Mouse (Mus musculus) c-Kit-positive CD71-positive TER-119-positive erythroid progenitor cells, embryonic 14.5 days (primary cell): ENCODE results near the gene Cdk16.
"Not testable (repeated sequence)": the region's sequence is repeated elsewhere in the genome, so short reads cannot be mapped to it uniquely, and the experiment has no call there.

Experiments used
- DNase-seq: peaks from one replicate; pipeline ENCODE4 v3.0.0-alpha.2; 2013; ENCODE audit warnings: low spot score

The Cdk16 gene

DNA sequence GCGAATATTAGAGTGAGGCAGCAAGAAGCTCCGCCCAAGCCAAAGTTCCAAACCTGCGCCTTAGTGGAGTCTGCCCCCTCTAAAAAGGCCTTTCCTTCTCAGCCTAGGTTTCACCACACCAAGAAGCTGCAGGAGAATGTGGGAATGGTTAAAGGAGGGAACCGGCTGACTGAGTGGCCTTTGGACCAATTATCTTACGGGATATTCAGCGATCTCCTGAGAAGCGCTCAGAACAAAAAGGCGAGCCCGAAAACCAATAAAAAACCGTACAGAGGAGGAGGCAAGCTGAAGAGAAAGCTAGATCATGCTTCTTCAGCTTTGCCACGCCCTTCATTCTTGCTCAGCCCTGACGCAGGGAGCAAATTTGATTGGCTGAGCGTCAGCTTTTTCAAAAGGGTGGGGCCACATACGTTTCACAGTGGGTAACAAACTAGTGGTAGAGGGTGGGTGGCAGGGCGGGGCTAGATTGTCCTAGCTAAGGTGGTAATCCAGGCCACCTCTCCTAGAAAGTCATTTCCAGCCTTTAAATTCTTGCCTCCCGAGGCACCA, at the start of gene Cdk16:
Gene Cdk16, plus strand, starts transcription at position 436 of the 549 bp plus-strand sequence.
- DNase-seq = peak; percentile 86

DNA sequence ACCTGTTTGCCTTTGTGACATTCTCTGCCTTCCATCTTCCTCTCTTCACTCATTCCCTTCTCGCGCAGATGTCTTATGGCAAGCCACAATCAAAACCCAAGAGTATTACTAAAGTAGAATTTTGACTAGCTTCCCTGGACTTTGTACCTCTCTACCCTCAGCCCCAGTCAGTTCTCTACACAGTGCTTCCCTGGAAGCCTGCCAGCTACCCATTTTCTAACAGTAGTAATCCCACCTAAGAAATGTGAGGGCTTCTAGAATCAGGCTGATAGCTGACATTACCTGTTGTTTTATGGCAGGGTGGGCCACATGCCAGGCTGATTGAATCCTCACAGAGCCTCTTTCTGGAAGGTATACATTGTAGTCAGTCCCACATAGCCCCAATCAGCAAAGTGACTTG, 49.6 kb upstream of the Cdk16 start:
- DNase-seq = no peak

DNA sequence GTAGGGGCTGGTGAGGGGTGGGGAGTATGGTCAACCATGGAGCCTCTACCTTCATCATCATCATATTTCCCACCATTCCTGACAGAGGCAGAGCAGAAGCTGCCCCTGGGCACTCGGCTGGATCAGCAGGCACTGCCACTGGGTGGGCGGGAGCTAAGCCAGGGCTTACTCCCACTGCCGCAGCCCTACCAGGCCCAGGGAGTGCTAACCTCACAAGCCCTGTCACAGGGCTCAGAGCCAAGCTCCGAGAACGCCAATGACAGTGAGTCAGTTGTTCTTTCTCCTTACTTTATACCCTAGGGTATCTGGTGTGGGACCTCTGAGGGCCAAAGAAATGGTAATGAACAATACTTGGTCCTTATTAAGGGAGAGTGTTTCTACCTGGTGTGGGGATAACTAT, 43.0 kb upstream of the Cdk16 start:
- no peak for DNase-seq

DNA sequence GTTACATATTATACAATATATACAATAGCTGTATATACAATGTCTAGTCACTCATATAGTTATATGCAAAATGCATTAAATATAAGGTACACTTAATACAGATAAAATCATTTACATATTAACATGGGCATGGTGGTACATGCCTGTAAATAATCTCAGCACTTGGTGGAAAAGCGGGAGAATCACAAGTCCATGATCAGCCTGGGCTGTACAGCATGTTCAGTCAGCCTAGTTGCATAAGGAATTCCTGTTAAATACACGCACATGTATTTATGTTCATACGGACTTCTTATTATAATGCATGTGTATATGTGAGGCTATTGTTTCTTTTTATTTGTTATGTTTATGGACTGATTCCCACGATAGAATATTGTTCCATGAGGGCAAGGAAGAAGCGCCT, 30.2 kb upstream of the Cdk16 start:
- no peak for DNase-seq

DNA sequence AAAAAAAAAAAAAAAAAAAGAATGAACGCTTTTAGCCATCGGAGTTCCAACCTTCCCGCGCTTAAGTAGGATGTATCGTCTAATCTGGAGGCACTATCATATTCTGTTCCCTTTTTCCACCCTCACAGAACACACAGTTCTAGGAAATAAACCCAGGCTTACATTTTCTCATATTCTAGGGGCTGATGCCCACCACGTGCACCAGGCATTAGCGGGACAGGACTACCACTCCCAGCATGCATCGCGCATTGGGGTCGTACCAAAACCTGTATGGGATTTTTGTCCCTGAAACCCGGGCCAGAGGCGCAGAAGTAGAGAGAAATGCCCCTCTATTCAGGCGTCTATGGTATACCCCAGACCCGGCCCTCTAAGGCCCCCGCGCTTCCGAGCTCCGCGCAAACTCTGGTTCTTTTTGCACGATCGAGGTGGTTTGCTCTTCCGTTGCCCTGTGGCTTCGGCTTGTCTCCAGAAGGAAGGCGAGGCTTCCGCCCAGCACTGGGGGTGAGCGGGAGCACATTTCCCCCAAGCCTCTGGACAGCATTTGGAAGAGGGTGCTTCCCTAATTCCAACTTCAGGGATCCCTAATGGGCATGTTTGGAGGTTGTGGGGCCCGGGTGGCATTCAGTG, 29.6 kb upstream of the Cdk16 start, which contains the start of gene Uba1:
Gene Uba1, plus strand, starts transcription at position 301 of the 627 bp plus-strand sequence.
- peak; percentile 74 for DNase-seq

DNA sequence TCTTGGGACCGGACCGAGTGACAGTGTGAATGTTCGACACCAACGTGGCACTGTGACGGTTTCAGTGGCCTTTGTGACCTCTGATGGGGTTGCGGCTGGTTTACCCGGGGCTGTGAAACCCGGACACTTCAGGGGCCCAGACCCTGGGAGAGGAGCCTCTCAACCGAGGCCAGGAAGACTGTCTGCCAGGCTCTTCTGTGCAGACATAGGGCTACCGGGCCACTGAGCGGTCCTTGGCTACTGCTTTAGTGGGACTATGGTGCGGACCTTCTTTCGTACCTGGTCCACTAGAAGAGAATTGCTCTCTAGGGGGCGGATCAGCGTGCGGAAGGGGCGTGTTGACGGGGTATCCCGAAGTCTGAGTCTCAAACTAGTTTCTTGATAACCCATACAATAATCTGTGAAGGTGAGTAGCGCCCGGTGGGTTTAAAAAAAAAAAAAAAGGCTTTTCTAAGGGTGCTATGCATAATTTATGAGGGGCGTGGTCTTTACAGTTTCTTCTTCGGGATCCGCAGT, 28.8 kb upstream of the Cdk16 start:
- DNase-seq = no peak

DNA sequence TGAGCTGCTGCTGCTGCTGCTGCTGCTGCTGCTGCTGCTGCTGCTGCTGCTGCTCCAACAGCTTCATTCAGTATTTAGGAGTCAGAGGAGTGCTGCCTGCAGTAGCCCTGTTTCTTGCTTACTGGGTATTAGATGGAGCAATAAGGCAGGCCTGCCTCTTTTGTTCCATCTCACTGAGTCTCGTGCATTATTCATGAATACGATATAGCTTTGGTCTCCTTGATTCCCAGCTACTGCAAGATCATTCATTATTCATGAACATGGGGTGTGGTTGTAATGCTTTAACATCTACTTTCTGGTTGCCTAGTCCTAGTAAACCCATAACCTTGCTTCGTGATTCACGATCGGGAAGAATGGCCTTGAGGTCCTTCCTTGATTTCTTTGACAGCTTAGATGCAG, 25.4 kb upstream of the Cdk16 start:
- DNase-seq = no peak

DNA sequence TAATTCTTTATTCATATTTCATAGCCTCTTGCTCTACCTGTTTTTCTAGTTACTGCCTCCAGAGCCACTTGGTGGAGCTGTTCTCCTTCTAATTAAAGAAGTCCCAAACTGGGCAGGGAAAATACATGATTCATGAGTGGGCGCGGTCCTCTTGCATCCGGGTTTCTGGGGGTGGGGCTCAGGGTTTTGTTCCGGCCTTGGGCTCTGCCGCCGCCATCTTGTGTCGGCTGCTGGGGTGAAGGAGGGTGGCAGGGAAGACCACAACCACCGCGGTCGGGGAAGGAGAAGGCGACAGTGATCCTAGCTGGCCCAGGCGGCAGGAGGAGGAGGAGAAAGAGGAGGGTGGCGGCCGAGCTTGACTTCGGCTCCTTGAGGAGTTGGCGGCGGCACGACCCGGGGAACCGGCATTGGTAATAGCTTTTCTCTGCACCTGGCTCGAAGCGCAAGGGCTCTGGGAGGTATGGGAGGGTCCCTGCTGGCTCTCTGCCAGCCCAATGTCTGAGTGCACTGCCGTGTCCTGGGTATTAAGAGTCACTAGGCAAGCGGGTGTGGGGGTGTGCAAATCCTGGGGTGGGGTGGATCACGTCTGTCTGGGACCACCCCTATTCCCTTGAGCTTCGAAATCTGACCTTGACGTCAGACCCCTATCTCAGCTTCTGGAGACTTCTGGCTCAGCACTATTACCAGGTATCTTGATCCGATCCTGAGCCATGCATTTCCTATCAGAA, 24.9 kb upstream of the Cdk16 start:
- peak; percentile 86 for DNase-seq

DNA sequence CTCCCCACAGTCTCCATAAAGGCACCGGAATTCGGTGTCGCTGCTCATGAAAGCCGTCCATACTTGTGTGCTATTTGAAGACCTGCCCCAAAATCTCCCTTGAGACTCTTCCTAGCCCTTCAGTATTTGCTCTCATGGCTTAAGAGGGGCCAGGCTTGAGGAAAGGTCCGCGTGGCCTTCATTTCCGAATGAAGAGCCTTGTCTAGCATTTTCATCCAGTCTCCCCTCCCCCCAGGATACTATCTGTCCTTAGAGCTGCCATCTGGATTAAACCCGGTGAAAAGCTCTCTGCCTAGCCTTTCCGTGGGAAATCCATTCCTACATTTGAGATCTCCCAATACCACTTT, 24.3 kb upstream of the Cdk16 start:
- no peak for DNase-seq

DNA sequence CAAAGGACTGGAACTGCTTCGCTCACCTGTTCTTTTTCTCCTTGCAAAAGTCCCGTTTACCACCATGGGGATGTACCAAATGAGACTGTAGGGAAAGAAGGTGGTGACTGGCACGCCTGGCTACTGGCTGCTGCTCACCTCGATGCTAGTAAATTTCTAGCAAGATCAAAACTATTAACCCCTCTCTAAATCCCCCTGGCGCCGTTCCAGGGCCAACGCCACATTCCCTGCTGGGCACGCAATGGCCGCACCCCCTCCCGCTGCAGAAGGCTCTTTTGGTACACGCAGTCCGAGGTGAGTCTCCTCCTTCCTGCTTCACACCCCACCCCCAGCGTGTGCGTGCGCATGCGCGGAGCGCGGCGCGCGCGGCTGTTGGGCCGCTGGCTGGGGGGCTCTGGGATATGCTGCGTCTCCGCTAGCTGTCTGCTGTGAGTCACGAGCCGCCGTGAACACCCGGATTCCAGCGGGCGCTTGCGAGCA, 354 bp downstream of the Cdk16 start:
- DNase-seq = peak; percentile 66

DNA sequence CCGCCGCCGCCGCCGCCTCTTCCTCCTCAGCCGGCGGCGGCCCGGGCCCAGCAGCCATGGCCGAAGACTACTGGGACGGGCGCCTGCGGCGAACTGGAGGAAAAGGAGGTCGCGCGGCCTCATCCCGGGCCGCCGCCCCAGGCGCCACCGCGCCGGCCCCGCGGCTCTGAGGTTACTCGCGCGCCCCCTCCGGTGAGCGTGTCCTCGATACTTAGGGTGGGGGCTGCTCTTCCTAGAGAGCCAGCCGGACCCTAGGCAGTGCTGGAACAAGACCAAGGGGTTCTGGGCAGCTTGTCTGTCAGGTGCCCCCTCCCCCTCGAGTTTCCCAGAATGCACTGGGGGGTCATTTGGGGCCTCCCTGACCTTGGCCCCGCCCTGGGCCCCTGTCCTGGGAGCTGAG, 861 bp downstream of the Cdk16 start:
- DNase-seq = peak; percentile 37

DNA sequence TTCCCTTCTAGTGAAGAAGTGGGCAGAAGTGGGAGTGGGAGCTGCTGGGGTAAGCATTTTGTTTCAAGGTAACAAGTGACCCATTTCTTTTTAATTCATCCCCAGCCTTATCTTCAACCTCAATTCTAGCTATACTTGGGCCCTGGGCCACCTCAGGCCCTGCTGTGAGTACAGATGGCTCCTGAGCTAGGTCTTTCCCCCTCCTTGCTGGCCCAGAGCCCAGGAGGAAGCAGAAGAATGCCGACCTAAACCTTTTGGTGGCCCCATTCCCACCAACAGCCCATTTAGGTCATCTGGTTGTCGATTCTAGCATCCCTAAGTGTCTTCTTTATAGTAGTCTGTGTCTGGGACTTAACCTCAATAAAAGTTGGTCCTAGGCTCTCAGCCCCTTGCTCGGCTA, 3.8 kb downstream of the Cdk16 start:
- no peak for DNase-seq

DNA sequence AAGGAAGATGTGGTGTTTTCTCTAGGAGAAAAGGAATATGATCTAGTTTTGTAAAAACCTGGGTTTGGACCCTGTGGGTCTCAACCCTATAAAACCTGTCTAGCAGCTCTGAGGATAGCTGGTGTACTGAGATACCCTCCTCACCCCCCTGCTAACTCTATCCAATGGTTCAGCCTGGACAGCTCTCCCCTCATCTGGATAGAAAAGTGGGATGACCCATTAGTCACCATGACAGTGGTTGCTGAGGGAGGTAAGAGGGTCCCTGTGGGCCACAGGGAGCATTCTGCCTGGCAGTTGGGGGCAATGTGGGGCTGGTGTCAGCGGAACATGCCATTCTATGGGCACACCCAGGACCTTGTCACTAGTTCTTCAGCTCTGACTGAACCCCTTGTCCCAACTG, 4.9 kb downstream of the Cdk16 start:
- no peak for DNase-seq

DNA sequence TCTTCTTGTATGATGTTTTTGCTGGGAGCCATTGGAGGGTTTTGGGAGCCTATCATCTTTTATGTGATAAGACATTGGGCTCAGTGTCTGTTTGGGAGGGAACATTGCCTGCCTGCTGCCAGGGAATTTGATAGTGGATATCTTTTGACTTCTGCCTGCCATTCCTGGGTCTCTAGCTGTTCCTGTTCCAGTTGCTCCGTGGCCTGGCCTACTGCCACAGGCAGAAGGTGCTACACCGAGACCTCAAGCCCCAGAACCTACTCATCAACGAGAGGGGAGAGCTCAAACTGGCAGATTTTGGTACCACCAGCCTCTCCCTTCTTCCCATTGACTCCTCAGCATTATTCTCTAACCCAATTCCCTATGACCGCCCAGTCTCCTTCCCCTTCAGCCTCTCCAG, 8.1 kb downstream of the Cdk16 start:
- no peak for DNase-seq

DNA sequence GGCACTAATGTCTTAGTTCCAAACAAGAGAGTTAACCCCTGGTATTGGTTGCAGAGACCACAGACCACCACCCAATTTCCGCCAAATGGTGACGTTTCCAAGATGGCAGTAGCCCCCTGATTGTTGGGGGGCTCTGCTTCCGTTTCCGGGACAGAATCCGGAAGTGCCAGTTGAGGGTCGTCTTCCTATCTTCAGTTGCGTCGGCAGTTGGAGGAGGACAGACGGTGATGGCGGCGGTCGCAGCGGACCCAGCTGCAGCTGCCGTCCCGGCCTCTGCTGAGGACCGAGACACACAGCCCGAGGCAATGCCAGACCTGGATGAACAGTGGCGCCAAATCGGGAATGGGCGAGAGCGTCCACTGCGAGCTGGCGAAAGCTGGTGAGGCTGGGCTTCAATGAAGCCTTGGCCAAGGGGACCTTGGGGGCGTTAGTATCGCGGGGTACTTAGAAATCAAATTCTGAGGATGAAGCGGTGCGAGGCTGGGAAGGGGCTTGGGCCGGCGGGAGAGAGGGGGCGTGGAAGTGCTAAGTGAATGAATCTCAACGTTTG, 16.1 kb downstream of the Cdk16 start, which contains the start of gene Usp11:
Gene Usp11, plus strand, starts transcription at position 166 of the 550 bp plus-strand sequence.
- peak; percentile 5 for DNase-seq

DNA sequence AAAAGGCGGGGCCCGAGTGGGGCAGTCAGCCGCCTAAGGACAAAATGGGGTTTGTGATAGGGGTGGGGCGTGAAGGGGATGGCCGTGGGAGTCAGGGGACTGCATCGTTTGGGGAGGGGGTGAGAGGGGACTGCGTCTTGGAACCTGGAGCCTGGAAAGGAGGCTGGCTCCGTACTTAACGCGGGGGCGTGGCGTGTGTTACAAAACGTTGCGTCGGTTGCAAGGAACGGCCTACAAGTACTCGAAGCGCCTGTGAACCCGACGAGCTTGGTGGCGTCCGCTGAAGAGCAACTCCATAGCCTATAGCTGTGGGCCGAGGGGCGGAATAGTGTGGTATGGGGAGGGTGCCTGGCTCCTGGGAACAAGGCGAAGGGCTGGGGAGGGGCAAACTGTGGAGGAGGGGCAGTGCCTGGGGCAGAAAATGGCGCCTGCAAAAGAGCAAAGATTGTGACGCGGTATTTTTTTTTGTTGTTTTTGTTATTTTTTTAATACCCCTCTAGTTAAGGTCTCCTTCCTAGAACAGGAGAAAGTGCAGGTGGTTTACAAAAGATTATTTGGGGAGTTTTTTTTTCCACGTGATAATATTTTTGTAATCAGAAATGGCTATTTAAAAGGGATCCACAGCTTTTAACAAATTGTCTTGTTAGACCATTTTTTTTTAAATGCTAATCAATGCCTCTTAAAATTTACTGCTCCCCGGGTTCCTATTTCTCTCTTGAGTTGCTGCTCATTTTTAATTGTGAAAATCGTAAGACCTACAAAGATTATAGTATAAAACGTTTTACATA, 16.7 kb downstream of the Cdk16 start:
- DNase-seq = peak; percentile 53

DNA sequence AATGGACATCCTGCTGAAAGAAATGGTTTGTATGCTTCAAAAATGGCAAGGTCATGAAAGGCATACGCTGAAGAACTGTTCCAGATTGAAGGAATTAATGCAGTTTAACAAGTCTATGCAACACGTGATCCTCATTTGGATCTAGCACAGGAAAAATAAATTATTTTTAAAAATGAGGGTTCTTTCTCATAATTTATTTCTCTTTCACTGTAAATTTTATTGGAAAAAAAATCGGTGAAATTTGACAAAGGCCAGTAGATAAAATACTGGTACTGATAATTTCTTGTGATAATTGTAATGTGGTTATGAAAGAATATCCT, 17.3 kb downstream of the Cdk16 start:
- DNase-seq = no peak

DNA sequence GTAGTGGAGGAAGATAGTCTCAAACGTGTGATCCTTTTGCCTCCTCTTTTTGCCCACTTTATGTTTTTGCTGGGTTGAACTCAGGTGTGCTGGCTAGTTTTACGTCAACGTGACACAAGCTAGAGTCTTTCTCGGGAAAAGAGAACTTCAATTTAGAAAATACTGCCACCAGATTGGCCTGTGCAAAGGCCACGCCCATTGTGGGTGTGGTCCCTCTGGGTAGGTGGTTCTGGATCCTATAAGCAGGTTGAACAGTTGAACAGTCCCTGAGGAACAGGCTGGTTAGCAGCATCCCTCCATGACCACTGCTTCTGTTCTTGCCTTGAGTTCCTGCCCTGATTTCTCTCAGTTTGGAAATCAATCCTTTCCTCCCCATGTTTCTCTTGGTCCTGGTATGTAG, 40.9 kb downstream of the Cdk16 start:
- peak; percentile 11 for DNase-seq

DNA sequence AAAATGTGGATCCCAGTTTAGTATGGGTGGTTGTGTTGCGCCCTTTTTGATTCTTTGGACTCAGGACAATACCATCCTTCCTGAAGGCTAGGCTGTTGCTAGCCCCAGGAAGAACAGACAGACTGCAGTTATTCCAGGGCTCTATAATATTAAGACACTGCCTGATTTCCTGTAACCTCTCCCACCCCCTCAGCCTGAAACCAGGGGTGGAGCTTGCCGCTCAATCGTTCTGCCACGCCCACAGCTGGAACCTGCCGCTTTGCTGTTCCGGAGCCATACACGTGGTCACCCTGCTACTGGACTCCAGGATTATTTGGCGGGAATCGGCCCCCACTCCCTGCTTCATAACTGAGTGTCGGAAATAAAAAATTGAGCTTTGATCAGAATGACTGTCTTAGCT, 42.3 kb downstream of the Cdk16 start:
- DNase-seq = not testable (repeated sequence)

DNA sequence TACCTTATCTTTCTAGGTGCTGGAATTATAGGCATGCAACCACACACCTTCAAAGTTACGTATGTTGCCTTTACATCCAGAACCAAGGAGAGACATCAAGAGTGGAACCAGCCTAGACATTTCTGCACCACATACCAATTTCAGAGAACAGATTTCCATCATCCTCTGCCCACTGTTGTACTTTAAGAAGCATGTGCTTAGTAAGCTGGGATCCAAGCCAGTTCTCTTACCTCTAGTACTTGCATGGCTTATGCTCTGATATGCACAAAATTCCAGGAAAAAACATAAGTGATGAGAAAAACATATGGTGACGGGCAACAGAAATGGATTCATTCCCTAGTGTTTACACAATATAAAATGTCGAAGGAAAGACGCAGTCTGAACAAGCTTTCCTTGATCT, 48.7 kb downstream of the Cdk16 start:
- no peak for DNase-seq

DNA sequence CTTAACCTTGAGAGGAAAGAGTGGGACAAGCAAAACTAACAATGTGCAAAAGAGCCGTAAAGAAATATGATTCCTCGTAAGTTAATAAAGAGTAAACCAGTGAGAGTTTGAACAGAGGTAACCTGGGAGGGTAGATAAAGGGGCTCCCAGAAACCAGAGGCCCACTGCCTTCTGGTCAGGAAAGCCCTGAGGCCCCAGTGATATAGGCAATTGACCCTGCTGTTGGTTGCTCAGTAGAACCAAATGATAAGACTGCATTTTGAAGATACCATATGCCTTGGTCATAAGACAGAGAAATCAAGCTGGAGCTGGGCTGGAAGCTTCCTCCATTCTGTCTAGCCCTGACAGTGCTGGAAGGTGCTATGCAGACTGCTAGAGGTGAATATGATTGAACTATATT, 61.1 kb downstream of the Cdk16 start:
- DNase-seq = no peak
